Mouse (Mus musculus) c-Kit-positive CD71-negative TER-119-negative erythroid progenitor cells, embryonic 14.5 days (primary cell): Measurements from ENCODE around the gene Olfr1093.

Experiments
- DNase-seq: peaks from one replicate; pipeline ENCODE4 v3.0.0-alpha.2; 2013; ENCODE audit warnings: low read depth

The Olfr1093 gene

DNA sequence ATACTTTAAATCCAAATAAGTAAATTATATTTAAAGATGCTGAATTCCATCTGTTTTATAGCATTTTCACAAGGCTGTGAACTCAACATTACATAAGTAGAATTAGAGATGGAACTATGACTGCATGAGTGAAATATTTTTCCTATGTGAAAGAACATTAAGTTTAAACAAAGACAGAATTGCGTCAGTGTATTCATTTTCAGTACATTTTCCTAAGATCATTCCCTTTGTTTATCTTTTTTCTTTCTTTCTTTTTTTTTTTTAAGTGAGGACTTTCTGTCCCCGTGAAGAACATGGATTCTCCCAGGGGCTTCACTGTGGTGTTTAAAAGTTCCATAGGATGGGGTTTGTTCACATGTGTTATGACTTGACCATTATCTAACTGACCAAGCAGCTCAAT lies at the start of gene Olfr1093:
TSS of gene Olfr1093 (plus strand) at position 301 of the 400 bp plus-strand sequence.
- DNase-seq: no peak

DNA sequence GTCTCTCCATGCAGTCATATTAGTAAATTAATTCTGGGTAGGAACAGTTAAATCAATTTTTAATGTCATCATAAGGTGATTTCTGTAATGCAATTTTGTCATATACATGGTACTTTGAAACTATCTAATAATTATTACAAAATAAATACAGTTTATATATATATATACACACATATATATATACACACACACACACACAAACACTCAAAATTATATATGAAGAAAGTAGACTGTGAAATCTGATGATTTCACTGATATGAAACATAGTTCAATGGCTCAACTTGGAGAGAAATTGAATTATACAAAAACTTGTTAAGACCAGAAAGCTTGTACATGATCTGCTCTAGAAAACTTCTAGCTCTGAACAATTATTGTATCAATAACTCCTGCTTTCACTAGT lies 48.7 kb upstream of the Olfr1093 start, which contains the start of gene Olfr1089:
TSS of gene Olfr1089 (minus strand) at position 101 of the 400 bp plus-strand sequence.
- no peak for DNase-seq

DNA sequence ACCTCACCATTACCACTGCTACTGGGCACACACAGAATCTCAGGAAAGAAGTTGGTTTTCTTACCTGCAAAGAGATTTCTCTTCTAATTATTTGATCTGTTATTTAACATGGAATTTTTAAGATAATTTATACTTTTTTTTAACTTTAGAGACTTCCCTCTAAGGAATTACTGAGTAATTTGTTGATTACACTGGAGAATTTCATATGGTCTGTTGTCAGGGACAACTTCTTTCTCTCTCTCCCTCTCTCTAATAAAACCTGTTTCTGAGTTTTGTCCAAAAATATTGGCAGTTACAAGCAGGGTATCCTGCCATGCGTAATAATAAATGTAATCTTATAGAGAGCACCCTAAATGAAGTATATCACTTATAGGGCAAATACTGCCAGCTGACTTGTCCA lies 23.4 kb upstream of the Olfr1093 start, which contains the start of gene Olfr1090:
TSS of gene Olfr1090 (minus strand) at position 101 of the 400 bp plus-strand sequence.
- no peak for DNase-seq

DNA sequence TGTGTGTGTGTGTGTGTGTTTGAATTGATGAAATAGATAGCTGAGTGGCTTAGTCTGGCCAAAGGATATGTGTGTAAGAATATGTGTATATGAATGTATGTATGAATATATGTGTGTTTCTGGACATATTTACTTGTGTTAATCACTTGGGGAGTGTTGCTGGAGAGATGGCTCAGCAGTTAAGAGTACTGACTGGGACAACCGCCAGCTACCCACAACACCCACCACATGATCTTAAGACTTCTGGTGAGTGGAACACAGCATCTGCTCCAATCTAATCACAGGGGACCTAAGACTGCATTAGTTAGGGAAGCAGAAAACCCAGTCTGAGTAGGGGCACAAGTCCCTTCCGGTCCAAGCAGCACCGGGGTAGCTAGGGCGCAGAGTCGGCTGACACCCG lies 21.2 kb upstream of the Olfr1093 start:
- no peak for DNase-seq

DNA sequence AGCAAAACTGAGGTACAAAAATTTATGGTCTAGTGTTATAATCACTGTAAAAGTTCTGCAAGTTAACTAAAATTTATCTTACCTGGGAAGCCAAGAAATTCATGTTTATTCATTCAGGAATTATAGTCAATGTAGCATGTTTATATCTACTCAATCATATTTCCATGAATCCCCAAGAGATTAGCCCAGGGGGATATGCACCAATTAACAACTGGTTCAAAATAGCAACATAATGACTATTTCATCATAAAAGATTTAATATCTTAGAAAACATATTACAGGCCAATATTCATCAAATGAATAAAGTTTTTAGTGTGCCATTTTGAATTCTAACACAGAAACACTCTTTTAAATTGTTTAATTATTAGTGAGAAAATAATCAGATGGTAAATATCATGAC lies 27.6 kb downstream of the Olfr1093 start, which contains the start of gene Olfr141:
TSS of gene Olfr141 (minus strand) at position 101 of the 400 bp plus-strand sequence.
- no peak for DNase-seq

DNA sequence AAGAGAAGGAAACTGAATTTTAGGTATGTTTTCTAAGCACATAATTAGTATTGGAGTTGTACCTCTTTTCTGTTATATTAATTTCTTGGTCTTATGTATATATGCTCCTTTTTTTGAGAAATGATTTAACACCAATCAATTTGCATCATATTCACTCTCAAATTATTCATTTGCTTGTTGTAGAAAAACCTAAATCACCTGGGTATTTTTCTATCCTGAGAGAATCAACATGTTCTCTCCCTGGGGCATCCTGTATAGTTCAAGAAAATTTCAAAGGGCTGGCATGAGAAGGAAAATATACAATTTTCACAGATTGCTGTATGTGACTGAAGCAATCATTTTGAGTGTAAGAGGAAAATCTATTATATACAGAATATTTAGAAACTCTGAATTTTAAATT lies 42.1 kb downstream of the Olfr1093 start, which contains the start of gene Olfr1094:
TSS of gene Olfr1094 (plus strand) at position 301 of the 400 bp plus-strand sequence.
- no peak for DNase-seq
